Mouse (Mus musculus) heart, adult 2 months (tissue): Measurements from ENCODE around the gene Daglb.

Source experiments
- EP300 ChIP-seq: fragments of 200-500 bp; IDR thresholded peaks from 2 replicates; pipeline ENCODE4 v1.6.1; 2011; ENCODE audit warnings: low read depth, low read length, control low read depth; ENCODE audit not compliant: insufficient read depth
- POLR2A ChIP-seq: fragments of 200-500 bp; IDR thresholded peaks from 2 replicates; pipeline ENCODE4 v1.6.1; 2011; ENCODE audit warnings: mild to moderate bottlenecking, low read depth, low read length, control low read depth; ENCODE audit not compliant: insufficient read depth

DNA sequence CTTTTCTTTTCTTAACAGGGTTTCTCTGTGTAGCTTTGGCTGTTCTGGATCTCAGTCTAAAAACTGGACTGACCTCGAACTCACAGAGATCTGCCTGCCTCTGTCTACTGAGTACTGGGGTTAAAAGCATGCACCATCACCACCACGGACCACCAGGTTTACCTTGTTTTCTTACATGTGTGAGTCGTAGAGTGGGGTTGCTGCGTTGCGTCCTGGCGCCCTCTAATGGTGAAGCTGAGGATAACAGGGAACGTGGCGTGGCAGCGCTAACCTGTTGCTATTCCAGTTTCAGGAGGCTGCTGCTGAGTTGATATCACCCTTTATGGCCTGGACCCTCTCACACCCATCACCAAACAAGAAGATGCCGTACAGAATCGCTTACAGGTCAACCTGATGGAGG, 83.0 kb downstream of the Daglb start:
- TF ChIP-seq POLR2A: no peak
- peak; percentile 90; the same call in 1 of the 2 replicates for TF ChIP-seq EP300
